Mouse (Mus musculus): ENCODE measurements around the gene Trcg1.

GRCm38 (mm10) chr9:57197414-57197813 is 38.9 kb upstream of the Trcg1 start:
- no peak for TF ChIP-seq CTCF (conservative IDR thresholded peaks at IDR 0.05; ENCODE audit: low read length)
- no peak for TF ChIP-seq NANOG (IDR thresholded peaks at IDR 0.05; ENCODE audit: borderline replicate concordance, low read length)

Measured in E14TG2a.4 (cell line).